Mouse (Mus musculus): Measurements from ENCODE around the gene Olfr97.
"Not testable (repeated sequence)": the region's sequence is repeated elsewhere in the genome, so short reads cannot be mapped to it uniquely, and the experiment has no call there.

The Olfr97 gene

GRCm38 (mm10) chr17:37237230-37237629 lies at the start of gene Olfr97:
Gene Olfr97 (minus strand): TSS chr17:37237330.
- DNase-seq (ENCODE audit: low read depth): not testable (repeated sequence)

GRCm38 (mm10) chr17:37283360-37283759 lies 46.2 kb upstream of the Olfr97 start, which contains the start of gene Olfr99:
Gene Olfr99 (minus strand): TSS chr17:37283460.
- no peak for DNase-seq (ENCODE audit: low read depth)

DNA sequence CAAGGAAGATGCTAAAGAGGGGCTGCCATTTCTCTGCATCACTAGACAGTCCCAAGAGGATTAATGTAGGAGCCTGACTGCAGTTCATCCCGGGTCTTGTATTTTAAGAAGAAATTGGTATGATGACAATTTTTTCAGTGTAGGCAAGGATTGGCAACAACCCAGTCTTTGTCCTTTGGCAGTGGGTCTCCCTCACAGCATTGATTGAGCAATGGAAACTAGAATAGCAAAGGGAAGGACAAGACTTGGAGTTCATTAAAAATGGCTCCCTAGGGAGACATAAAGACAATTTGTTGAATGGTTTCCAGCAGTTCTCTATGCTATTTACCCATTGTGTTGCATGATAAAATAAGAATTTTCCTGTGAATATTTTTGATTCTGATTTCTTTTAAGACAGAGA lies 43.2 kb upstream of the Olfr97 start:
- DNase-seq (ENCODE audit: low read depth): no peak

GRCm38 (mm10) chr17:37276573-37276972 lies 39.4 kb upstream of the Olfr97 start:
- DNase-seq (ENCODE audit: low read depth): no peak

DNA sequence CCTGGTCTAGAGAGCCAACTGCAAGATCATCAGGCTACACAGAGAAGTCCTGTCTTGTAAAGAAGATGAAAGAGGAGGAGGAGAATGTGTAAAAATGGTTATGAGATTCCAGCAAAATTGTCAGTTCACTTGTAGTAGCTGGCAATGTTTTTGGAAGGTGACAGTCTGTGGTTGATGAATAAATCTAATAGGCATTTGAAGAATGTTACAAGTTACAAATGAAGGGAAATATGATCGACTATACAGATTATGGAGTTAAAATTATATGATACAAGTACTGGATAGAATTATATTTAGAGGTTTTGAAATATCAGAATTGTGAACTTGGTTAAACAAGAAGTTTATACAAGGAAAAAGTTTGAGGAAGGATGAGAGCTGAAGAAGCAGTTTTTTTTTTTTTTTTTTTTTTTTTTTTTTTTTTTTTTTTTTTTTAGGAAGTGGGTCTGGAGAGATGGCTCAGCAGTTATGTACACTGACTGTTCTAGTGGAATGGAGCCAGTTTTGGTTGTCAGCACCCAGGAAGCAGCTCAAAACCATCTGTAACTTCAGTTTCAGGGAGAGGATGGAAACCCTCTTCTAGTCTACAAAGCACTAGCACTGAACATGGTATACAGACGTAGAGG lies 38.6 kb upstream of the Olfr97 start:
- DNase-seq (ENCODE audit: low read depth): no peak

DNA sequence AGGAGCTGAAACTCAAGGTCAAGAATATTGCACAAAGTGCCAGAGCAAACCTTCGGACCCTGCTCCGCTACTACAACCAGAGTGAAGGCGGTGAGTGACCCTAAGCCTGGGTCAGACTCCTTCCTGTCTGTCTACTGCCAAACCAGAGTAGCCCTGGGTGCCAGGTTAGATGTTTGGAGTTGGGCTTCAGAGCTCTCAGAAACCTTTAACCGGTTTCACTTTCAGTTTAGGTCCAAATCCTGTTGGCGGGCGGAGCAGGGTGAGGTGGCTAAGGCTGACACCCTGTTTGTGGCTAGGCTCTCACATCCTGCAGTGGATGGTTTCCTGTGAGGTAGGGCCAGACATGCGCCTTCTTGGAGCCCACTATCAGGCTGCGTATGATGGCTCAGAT lies 33.6 kb upstream of the Olfr97 start:
- peak; percentile 29 for DNase-seq (ENCODE audit: low read depth)

- peak; percentile 96 for DNase-seq (ENCODE audit: low read depth)
Observed at GRCm38 (mm10) chr17:37270058-37270701, 33.0 kb upstream of the Olfr97 start, which contains the start of gene H2-M3. Gene H2-M3 (plus strand): TSS chr17:37270220.

DNA sequence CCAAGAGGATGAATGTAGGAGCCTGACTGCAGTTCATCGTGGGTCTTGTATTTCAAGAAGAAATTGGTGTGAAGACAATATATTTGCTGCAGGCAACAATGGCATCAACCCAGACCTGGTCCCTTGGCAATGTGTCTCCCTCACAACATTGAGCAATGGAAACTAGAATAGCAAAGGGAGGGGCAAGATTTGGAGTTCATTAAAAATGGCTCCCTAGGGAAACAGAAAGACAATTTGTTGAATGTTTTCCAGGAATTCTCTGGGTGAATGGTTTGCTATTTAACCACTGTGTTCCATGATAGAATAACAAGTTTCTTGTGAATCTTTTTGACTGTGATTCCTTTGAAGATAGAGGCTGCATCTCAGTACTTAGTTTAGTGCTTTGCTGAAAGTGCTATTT lies 26.5 kb upstream of the Olfr97 start, which contains the start of gene Olfr98:
Olfr98 (minus strand) TSS at position 124 of the 400 bp plus-strand sequence.
- DNase-seq (ENCODE audit: low read depth): no peak

- DNase-seq (ENCODE audit: low read depth): no peak
Observed at GRCm38 (mm10) chr17:37250544-37250943, 13.4 kb upstream of the Olfr97 start.

DNA sequence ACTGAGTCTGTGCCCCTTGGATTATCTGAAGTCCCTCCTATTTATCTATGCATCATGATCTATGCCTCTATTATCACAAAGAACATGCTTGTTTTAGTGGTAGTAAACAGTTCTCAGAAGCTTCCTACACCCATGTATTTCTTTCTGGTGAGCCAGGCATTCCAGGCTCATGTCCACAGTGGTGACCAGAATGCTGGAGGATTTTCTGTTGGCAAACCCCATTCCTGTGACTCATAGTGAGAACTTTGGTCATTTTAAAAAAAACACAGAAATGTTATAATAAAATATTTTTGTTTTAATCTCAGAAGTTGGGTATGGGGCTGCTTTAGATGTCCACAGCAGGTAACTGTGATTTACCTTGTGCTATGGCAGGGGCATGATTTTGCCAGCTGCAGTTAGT lies 12.3 kb upstream of the Olfr97 start:
- no peak for DNase-seq (ENCODE audit: low read depth)

DNA sequence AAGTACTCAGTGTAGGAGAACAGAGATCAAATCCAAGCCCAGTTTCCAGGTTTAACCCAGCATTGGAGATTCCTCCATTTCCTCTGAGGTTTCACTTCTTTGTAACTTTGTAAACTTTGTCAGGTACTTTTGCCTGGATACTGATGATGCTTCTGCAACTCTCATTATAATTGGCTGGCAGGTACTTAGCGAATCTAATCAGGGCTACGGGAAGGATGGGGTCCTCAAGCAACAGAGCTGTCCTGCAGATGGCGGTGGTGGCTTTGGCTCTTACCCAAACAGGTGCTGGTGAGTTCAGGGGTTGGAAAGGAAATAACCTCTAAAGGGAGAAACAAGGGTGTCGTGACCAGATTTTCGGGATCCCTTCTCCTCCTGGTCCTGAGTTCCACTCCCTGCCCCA lies 9.6 kb upstream of the Olfr97 start:
- DNase-seq (ENCODE audit: low read depth): no peak

- DNase-seq (ENCODE audit: low read depth): no peak
Observed at GRCm38 (mm10) chr17:37242198-37242597, 5.1 kb upstream of the Olfr97 start.

GRCm38 (mm10) chr17:37221879-37222278 lies 15.3 kb downstream of the Olfr97 start:
- DNase-seq (ENCODE audit: low read depth): no peak

GRCm38 (mm10) chr17:37219846-37220245 lies 17.3 kb downstream of the Olfr97 start, which contains the start of gene Olfr96:
Gene Olfr96 (plus strand): TSS chr17:37220146.
- DNase-seq (ENCODE audit: low read depth): no peak

GRCm38 (mm10) chr17:37218486-37218885 lies 18.6 kb downstream of the Olfr97 start:
- DNase-seq (ENCODE audit: low read depth): no peak

- DNase-seq (ENCODE audit: low read depth): no peak
Observed at GRCm38 (mm10) chr17:37213018-37213417, 24.1 kb downstream of the Olfr97 start, which contains the start of gene Olfr95. Gene Olfr95 (minus strand): TSS chr17:37213118.

DNA sequence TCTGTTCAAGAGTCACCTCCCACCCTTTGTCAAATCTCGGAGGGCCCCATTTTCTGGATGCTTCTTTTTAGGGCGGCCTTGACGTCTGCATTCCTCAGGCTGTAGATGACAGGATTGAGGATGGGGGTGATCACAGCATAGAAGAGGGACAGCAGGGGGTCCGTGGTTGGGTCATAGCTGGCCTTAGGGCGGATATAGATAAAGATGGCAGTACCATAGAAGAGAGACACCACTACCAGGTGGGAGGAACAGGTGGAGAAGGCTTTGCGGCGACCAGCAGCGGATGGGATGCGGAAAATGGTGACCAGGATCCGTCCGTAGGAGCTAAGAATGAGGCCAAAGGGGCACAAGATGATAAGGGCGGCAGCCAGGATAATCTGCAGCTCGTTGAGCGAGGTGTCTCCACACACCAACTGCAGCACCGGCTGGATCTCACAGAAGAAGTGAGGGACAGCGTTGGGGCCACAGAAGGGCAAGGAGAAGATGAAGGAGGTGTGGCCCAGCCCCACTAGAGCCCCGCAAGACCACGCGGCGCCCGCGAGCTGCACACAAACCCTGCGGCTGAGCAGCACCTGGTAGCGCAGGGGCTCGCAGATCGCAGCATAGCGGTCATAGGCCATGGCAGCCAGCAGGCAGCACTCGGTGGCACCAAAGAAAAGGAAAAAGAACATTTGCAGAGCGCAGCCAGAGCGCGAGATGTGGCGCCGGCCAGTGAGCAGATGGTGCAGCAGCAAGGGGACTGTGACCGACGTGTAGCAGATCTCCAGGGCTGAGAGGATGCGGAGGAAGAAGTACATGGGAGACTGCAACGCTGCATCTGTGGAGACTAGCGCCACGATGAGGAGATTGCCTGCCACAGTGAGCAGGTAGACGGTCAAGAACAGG lies 26.0 kb downstream of the Olfr97 start:
- DNase-seq (ENCODE audit: low read depth): no peak

DNA sequence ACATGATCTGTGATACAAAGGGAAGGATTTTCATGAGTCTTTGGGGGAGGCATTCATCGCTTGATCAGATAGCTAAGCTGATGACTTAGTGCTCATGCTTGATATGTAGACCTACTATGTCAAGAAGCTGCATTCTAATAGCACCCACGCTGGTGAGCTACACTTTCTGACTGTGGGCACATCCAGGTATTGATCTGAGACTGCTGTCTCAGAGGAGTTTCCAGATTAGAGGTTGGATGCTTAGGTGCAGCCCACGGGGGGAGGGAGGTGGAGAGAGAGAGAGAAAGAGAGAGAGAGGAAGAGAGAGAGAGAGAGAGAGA lies 33.3 kb downstream of the Olfr97 start:
- DNase-seq (ENCODE audit: low read depth): no peak

DNA sequence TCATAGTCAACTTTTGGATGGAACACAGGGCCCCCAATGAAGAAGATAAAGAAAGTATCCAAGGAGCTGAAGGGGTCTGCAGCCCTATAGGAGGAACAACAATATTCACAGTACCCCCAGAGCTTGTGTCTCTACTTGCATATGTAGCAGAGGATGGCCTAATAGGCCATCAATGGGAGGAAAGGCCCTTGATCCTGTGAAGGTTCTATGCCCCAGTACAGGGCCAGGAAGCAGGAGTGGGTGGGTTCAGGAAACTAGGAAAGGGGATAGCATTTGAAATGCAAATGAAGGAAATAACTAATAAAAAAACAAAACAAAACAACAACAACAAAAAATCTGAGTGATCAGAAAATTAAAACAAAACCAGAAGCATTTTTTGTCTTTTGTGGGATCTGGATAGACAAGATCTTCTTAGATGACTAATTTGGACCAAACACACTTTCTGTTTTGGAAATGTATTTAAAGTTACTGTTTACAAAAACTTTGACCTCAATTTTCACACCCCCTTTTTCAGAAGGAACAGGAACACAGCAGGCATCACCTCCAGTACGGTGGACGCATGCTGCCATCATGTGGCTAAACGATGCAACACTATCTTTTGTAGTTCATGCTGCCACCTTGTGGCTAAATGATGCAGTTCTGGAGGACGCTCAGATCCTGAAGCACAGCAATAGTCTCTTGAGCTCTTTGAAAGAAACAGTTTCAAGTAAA lies 33.8 kb downstream of the Olfr97 start:
- DNase-seq (ENCODE audit: low read depth): peak; percentile 58

- DNase-seq (ENCODE audit: low read depth): no peak
Observed at GRCm38 (mm10) chr17:37200894-37201293, 36.2 kb downstream of the Olfr97 start, which contains the start of gene Olfr94. Gene Olfr94 (minus strand): TSS chr17:37200994.

- DNase-seq (ENCODE audit: low read depth): no peak
Observed at GRCm38 (mm10) chr17:37196845-37197724, 40.0 kb downstream of the Olfr97 start.
